Mouse (Mus musculus): ENCODE measurements around the gene Mtcl1. TPM values are rescaled to one million over a fixed set of nuclear protein-coding genes. Genes with fewer than 3 reads are reported as not detected.

Mtcl1 gene
- total and polyA plus RNA-seq, 3 experiments: 3.5 to 10.4 (median 6.5) TPM

GRCm38 (mm10) chr17:66326204-66326545, 123.4 kb downstream of the Mtcl1 start:
- DNase-seq: no peak

DNA sequence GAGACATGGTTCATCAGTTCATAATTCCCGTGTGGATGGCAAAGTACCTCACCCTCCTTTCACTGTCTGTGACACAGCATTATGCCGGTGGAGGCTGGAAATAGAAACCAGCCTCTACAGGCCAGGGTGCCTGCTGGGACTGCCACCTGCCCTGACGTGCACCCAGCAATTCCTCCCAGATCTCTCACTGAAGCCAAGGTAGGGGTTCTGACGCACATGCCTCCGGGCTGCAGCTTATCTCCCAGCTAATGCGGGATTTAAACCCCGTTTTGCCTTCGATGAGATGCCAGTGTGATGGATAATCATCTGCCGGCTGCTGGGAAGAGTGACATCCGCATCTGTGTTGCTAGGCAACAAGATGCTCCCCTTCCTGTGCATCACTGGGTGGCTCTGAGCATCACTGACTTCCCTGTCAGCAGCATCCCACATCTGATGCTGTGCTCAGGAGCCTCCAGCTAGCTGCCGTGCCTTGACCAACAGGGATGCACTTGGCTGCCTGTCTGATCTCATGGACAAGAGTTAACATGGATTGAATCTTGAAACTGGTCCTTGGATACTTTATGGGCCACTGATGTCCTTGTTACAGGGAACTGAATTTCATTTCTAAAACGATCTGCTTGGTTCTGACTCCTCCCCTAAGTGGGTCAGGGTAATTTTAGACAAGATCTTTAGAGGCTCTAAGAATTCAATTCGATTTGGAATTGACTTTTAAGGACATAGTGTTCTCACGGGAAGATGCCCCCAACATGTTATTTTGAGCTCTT, 123.9 kb downstream of the Mtcl1 start:
- DNase-seq: peak; percentile 25

DNA sequence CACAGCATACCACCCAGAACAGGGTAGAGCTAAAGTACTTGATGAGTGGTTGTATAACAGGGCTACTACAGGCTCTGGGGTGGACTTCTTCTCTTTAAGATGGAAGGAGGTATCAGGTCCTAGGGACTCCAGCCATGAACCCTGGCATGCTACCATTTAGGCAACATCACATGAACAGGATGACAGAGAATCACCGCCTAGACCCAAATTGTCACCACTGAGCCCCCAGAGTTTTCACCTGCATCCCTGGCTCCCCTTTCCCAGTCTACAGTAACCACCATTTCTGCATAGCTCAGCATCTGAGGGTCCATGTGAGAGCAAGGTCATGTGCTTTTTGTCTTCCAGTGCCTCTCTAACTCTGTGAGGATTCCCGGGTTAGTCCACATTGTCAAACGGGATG, 124.7 kb downstream of the Mtcl1 start:
- no peak for DNase-seq

- DNase-seq: peak; percentile 42
These were observed 126.8 kb downstream of the Mtcl1 start for GRCm38 (mm10) chr17:66322646-66323255.

GRCm38 (mm10) chr17:66321933-66322332, 127.6 kb downstream of the Mtcl1 start:
- DNase-seq: no peak

DNA sequence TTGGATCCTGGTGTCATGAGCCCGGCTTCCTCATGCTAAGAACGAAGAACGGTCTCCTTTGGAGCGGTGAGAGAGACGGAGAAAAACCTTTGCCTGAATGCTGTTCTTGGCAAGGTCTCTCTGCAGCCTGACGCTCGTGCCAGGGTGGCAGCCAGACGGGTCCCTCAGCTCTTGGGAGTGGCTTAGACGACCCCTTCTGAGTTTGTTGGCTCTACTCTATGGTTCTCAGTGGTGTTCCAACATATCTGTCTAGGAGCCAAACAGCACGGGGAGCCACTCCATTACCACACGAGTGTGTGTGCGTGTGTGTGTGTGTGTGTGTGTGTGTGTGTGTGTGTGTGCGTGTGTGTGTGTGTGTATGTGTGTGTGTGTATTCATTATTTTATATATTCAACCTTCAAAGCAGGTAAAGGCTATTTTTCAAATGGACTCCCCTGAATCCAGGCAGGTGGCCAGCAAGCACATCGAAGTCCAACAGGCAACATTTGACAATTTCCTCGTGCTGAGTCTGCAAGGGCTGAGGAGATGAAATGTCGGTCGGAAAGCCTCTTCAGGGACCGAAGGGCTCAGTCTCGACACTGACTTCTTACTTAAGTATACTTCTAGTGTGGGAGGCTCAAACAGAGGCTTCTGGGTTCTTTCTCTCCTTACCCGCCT, 128.7 kb downstream of the Mtcl1 start:
- no peak for DNase-seq

- DNase-seq: no peak
These were observed 131.5 kb downstream of the Mtcl1 start for GRCm38 (mm10) chr17:66318031-66318430.

DNA sequence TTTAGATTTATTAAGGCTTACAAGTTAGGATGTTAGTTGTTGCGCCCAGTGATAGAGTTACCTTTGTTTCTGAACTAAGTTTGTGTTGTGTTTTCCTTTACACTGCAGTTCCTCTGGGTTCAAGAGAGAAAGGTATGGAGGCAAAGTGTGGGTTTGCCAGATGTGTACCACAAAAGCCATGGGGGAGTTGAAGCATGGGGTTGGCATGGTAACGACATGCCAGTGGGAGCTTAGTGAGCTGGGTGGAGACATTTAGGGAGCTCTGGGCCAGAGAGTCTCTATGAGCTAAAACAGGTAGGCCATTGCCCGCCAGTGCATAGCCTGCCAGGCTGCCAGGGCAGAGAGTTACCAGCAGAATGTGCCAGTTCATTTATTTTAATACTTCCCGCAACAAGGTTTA, 132.0 kb downstream of the Mtcl1 start:
- no peak for DNase-seq

GRCm38 (mm10) chr17:66317156-66317555, 132.4 kb downstream of the Mtcl1 start:
- no peak for DNase-seq

- no peak for DNase-seq
These were observed 134.1 kb downstream of the Mtcl1 start for GRCm38 (mm10) chr17:66315451-66315850.

- no peak for DNase-seq
These were observed 134.8 kb downstream of the Mtcl1 start for GRCm38 (mm10) chr17:66314566-66315285.

GRCm38 (mm10) chr17:66301906-66302305, 147.6 kb downstream of the Mtcl1 start:
- no peak for DNase-seq

- DNase-seq: no peak
These were observed 148.3 kb downstream of the Mtcl1 start for GRCm38 (mm10) chr17:66301267-66301666.

GRCm38 (mm10) chr17:66297721-66298120, 151.8 kb downstream of the Mtcl1 start:
- no peak for DNase-seq

GRCm38 (mm10) chr17:66293581-66293980, 156.0 kb downstream of the Mtcl1 start:
- no peak for DNase-seq

- DNase-seq: no peak
These were observed 159.7 kb downstream of the Mtcl1 start for GRCm38 (mm10) chr17:66289894-66290293.

Other genes with a start within 250 kb of the Mtcl1 start
- gene Rab12, start 70.0 kb upstream of the Mtcl1 start, total RNA-seq (2021): 10 to 100 TPM; 89.6 to 95.0 TPM
- 40.4 and 42.8 TPM in 2 replicates for gene Rab12, start 70.0 kb upstream of the Mtcl1 start, polyA plus RNA-seq (2012; rRNA removed)
- not detected for gene Themis3, start 144.9 kb upstream of the Mtcl1 start, total RNA-seq (2021)
- gene Themis3, start 144.9 kb upstream of the Mtcl1 start, polyA plus RNA-seq (2012; rRNA removed): not detected in 2 replicates

All from adrenal gland, adult 2 months (tissue).